Mouse (Mus musculus) liver, adult (tissue): ENCODE measurements around the gene Gnat1.
A peak's percentile ranks its signal among the peaks of the same experiment; 100 is the strongest.

Experiments
- GATA4 ChIP-seq: IDR thresholded peaks from 2 replicates; pipeline ENCODE4 v1.6.1; 2014; ENCODE audit warnings: mild to moderate bottlenecking, low read length; ENCODE audit not compliant: insufficient replicate concordance

Gene Gnat1

GRCm38 (mm10) chr9:107707701-107708438, 28.4 kb upstream of the Gnat1 start:
- no peak for TF ChIP-seq GATA4

- no peak for TF ChIP-seq GATA4
Observed at GRCm38 (mm10) chr9:107706781-107707211, 27.3 kb upstream of the Gnat1 start.

GRCm38 (mm10) chr9:107703337-107704122, 24.0 kb upstream of the Gnat1 start:
- no peak for TF ChIP-seq GATA4

GRCm38 (mm10) chr9:107702606-107703185, 23.2 kb upstream of the Gnat1 start:
- no peak; the same call in 1 of the 2 replicates for TF ChIP-seq GATA4

GRCm38 (mm10) chr9:107701594-107701993, 22.1 kb upstream of the Gnat1 start:
- no peak for TF ChIP-seq GATA4

- TF ChIP-seq GATA4 = no peak
Observed at GRCm38 (mm10) chr9:107700114-107700571, 20.6 kb upstream of the Gnat1 start.

GRCm38 (mm10) chr9:107699376-107699980, 20.0 kb upstream of the Gnat1 start:
- TF ChIP-seq GATA4 = no peak

- no peak for TF ChIP-seq GATA4
Observed at GRCm38 (mm10) chr9:107698611-107699190, 19.2 kb upstream of the Gnat1 start.

- no peak for TF ChIP-seq GATA4
Observed at GRCm38 (mm10) chr9:107697811-107698521, 18.5 kb upstream of the Gnat1 start.

- peak; percentile 54; the same call in 1 of the 2 replicates for TF ChIP-seq GATA4
Observed at GRCm38 (mm10) chr9:107696845-107697610, 17.5 kb upstream of the Gnat1 start.

GRCm38 (mm10) chr9:107696106-107696479, 16.6 kb upstream of the Gnat1 start:
- TF ChIP-seq GATA4 = no peak

- TF ChIP-seq GATA4 = no peak
Observed at GRCm38 (mm10) chr9:107695441-107696105, 16.1 kb upstream of the Gnat1 start.

GRCm38 (mm10) chr9:107694627-107695026, 15.1 kb upstream of the Gnat1 start:
- TF ChIP-seq GATA4 = no peak
